Mouse (Mus musculus): ENCODE results near the gene Fstl5. TPM values are rescaled to one million over a fixed set of nuclear protein-coding genes. Genes with fewer than 3 reads are reported as not detected.

The Fstl5 gene
- polyA plus RNA-seq (2014; fragmentation: Nextera tagmentation; extraction: Ambion mirVana): 8.0 and 8.1 TPM in 2 replicates

DNA sequence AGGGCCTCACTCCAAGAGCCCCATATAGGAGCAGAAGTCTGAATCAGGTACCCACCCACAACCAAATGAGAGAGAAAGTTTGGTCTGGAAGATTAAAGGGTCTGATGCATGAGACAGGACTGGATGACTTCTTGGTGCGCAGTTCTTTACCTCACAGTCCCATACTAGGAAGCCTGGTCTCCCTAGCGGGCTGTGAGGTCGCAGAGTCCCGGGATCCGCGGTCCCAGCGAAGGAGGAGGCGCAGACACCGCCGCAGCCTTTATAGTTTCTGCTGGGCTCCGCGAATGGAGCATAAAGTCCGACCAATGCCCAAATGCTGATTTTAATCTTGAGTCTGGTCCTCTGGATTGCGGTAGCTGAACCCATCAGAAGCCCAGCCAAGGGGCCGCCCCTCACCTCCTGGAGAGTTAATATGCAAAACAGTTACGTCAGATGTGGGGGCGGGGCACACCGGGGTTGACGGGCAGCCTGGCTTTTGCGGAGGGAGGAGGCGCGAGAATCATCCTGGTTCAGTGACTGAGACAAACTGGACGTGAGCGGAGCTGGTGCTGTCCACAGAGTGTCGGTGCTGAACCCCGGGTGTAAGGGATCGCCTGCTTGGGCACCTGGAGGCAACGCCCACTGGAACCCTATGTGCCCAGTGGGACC, at the start of gene Fstl5:
Fstl5 (plus strand) TSS at position 211 of the 648 bp plus-strand sequence.
- peak; percentile 87; the same call in 1 of the 2 replicates for ATAC-seq (ENCODE audit: insufficient number of reproducible peaks, insufficient read depth, low FRiP score, low read depth)
- peak within 1 kb of the TSS; percentile 57 for H3K4me2 ChIP-seq (replicated peaks; ENCODE audit: low read depth, low read length)
- H3K9ac ChIP-seq (replicated peaks; ENCODE audit: low read depth, low read length): no peak within 1 kb of the TSS
- under 1% methylated on average over 28 of the region's 28 CpGs for WGBS
- H3K9me3 ChIP-seq (ENCODE audit: control insufficient read depth, low read depth, low read length): no peaks in the 10 kb centered on the region
- H3K4me3 ChIP-seq (ENCODE audit: low read depth, low read length): peak within 1 kb of the TSS; percentile 30
- H3K4me1 ChIP-seq (ENCODE audit: control insufficient read depth, insufficient read depth, low read length): 0 out of 2 replicates have a peak, but pooled peaks cover 5% of the 10 kb centered on the region
- no peak within 1 kb of the TSS for H3K27ac ChIP-seq (ENCODE audit: low read length)
- no peaks in the 10 kb centered on the region for H3K36me3 ChIP-seq (ENCODE audit: control insufficient read depth, insufficient read depth, low read length)
- H3K27me3 ChIP-seq (ENCODE audit: control insufficient read depth, insufficient read depth, low read length): no peaks in the 10 kb centered on the region

DNA sequence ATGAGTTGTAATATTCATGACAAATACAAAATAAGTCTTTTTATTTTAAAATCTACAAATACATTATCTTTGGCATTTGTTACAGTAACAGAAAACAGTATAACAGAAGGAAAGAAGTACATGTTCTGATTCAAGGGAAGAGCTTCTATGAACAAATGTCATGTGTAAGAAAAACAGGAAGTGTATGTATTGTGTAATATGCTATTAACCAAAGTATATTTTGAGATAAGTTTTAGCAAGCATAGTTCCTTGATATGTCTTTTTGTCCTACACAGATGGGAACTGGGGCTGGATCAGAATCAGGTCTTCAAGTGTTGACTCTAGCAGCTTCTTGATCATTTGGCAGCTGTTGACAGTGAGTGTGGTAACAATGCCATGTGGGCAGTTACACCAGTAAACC, 48.5 kb upstream of the Fstl5 start:
- H3K4me1 ChIP-seq (ENCODE audit: control insufficient read depth, insufficient read depth, low read length): no peaks in the 10 kb centered on the region
- no peak overlapping the region for H3K27ac ChIP-seq (ENCODE audit: low read length)
- H3K9ac ChIP-seq (replicated peaks; ENCODE audit: low read depth, low read length): no peak overlapping the region
- no peaks in the 10 kb centered on the region for H3K36me3 ChIP-seq (ENCODE audit: control insufficient read depth, insufficient read depth, low read length)
- ATAC-seq (ENCODE audit: insufficient number of reproducible peaks, insufficient read depth, low FRiP score, low read depth): no peak
- no peaks in the 10 kb centered on the region for H3K27me3 ChIP-seq (ENCODE audit: control insufficient read depth, insufficient read depth, low read length)
- H3K4me3 ChIP-seq (ENCODE audit: low read depth, low read length): no peak overlapping the region
- H3K9me3 ChIP-seq (ENCODE audit: control insufficient read depth, low read depth, low read length): no peaks in the 10 kb centered on the region
- H3K4me2 ChIP-seq (replicated peaks; ENCODE audit: low read depth, low read length): no peak overlapping the region

DNA sequence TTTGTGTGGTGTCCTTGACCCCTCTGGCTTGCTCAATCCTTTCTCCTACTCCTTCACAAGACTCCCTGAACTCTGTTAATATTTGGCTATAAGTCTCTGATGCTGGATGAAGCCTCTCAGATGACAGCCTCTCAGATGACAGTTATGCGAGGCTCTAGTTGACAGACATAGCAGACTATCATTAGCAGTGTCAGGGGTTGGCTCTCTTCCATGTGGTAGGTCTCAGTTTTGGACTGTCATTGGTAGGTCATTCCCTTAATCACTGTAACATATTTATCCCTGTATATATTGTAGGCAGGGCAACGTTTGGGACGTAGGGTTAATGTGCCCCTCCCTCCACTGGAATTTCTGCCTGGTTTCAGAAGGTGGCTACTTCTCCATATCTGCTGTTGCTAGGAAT, 22.9 kb upstream of the Fstl5 start:
- no peak for ATAC-seq (ENCODE audit: insufficient number of reproducible peaks, insufficient read depth, low FRiP score, low read depth)

DNA sequence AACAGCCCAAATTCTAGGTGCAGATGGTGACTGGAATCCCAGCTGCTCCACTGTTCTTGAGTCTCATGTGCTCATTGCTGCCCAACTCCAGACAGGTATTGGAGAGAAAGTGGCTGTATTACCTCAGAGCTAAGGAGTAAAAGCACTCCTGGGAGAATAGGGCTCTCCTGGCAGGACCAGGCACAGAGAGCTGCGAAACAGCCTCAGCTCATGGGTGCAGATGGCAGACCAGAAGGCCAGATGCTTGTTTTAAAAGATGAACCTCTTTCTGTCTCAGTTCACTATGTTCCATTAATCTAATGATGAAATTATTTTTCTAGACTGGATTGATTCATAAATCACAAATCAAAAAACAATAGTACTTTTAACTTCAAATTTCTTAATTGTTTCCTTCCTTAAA, 12.1 kb upstream of the Fstl5 start:
- no peak overlapping the region for H3K4me2 ChIP-seq (replicated peaks; ENCODE audit: low read depth, low read length)
- H3K4me1 ChIP-seq (ENCODE audit: control insufficient read depth, insufficient read depth, low read length): no peaks in the 10 kb centered on the region
- WGBS: 88% methylated on average over 1 of the region's 1 CpGs
- H3K27me3 ChIP-seq (ENCODE audit: control insufficient read depth, insufficient read depth, low read length): no peaks in the 10 kb centered on the region
- no peak overlapping the region for H3K4me3 ChIP-seq (ENCODE audit: low read depth, low read length)
- H3K9me3 ChIP-seq (ENCODE audit: control insufficient read depth, low read depth, low read length): no peaks in the 10 kb centered on the region
- no peaks in the 10 kb centered on the region for H3K36me3 ChIP-seq (ENCODE audit: control insufficient read depth, insufficient read depth, low read length)
- H3K9ac ChIP-seq (replicated peaks; ENCODE audit: low read depth, low read length): no peak overlapping the region
- H3K27ac ChIP-seq (ENCODE audit: low read length): no peak overlapping the region
- ATAC-seq (ENCODE audit: insufficient number of reproducible peaks, insufficient read depth, low FRiP score, low read depth): no peak

More for the DNA sequence above, 22.9 kb upstream of the Fstl5 start:
- WGBS: 67% methylated on average over 3 of the region's 3 CpGs
- Histone ChIP-seq H3K4me3 (ENCODE audit: low read depth, low read length) (no peak overlapping the region), H3K36me3 (ENCODE audit: control insufficient read depth, insufficient read depth, low read length) (no peaks in the 10 kb centered on the region), H3K27ac (ENCODE audit: low read length) (no peak overlapping the region), H3K27me3 (ENCODE audit: control insufficient read depth, insufficient read depth, low read length) (no peaks in the 10 kb centered on the region), H3K9ac (replicated peaks; ENCODE audit: low read depth, low read length) (no peak overlapping the region), H3K4me2 (replicated peaks; ENCODE audit: low read depth, low read length) (no peak overlapping the region), H3K9me3 (ENCODE audit: control insufficient read depth, low read depth, low read length) (no peaks in the 10 kb centered on the region), H3K4me1 (ENCODE audit: control insufficient read depth, insufficient read depth, low read length) (no peaks in the 10 kb centered on the region)

DNA sequence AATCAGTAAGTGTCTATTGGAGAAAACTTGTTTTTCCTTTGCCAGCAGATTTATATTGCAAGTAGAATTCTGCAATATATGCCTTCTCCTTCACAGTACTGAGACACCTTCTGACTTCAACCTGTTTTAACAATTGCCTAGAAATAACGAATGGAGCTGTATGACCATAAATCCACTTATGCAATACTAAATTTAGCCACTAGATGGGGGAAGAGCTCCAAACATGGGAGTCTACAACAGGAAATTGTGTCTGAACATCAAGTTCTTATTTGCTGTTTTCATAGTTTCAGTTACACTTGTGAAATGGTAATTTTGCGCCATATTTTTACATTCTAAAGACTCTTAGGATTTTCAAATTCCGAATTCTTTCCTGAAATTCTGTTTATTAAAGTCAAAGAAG, 6.2 kb upstream of the Fstl5 start:
- Histone ChIP-seq H3K4me3 (ENCODE audit: low read depth, low read length) (no peak overlapping the region), H3K4me2 (replicated peaks; ENCODE audit: low read depth, low read length) (no peak overlapping the region), H3K9me3 (ENCODE audit: control insufficient read depth, low read depth, low read length) (no peaks in the 10 kb centered on the region), H3K9ac (replicated peaks; ENCODE audit: low read depth, low read length) (no peak overlapping the region), H3K36me3 (ENCODE audit: control insufficient read depth, insufficient read depth, low read length) (no peaks in the 10 kb centered on the region), H3K4me1 (ENCODE audit: control insufficient read depth, insufficient read depth, low read length) (no peaks in the 10 kb centered on the region), H3K27me3 (ENCODE audit: control insufficient read depth, insufficient read depth, low read length) (no peaks in the 10 kb centered on the region), H3K27ac (ENCODE audit: low read length) (no peak overlapping the region)
- WGBS: 5% methylated on average over 3 of the region's 3 CpGs
- ATAC-seq (ENCODE audit: insufficient number of reproducible peaks, insufficient read depth, low FRiP score, low read depth): no peak

DNA sequence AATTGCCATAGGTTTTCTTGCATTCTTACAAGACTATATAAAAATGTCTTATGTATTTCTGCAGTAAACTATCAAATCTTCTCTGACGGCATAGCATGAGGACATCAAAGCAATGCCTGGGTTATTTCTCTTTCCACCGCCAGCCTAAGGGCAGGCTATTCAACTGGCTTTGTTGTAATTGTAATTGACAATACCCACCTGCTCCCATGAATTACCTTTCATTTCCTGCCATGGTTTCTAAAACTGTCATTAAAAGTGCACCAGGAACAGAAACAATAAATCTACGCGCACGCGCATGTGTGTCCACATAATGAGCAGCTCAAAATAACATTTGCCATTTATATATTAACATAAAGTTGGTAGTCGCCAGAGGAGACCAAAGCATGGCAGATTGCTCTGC, 1.2 kb upstream of the Fstl5 start:
- H3K4me3 ChIP-seq (ENCODE audit: low read depth, low read length): no peak overlapping the region
- WGBS: 61% methylated on average over 7 of the region's 7 CpGs
- H3K4me2 ChIP-seq (replicated peaks; ENCODE audit: low read depth, low read length): no peak overlapping the region

DNA sequence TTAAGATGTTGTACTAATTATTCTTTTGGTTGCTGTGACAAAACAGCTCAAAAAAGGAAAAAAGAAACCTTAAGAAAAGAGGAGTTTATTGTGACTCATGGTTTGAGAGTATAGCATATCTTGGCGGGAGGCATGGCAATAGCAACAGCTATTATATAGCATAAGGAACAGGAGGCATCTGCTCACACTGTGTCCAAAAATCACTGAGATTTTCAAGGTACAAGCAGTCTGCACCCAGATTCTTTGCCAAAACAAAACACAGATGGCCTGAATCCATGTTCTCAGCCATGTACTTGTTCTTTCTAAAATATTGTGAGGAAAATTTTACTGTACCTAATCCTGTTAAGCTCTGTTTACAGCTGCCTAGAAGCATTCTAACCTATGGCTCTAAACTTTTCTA, 66.4 kb downstream of the Fstl5 start:
- Histone ChIP-seq H3K27me3 (ENCODE audit: control insufficient read depth, insufficient read depth, low read length) (no peaks in the 10 kb centered on the region), H3K4me3 (ENCODE audit: low read depth, low read length) (no peak overlapping the region), H3K27ac (ENCODE audit: low read length) (no peak overlapping the region), H3K36me3 (ENCODE audit: control insufficient read depth, insufficient read depth, low read length) (no peaks in the 10 kb centered on the region), H3K9ac (replicated peaks; ENCODE audit: low read depth, low read length) (no peak overlapping the region), H3K4me1 (ENCODE audit: control insufficient read depth, insufficient read depth, low read length) (no peaks in the 10 kb centered on the region), H3K9me3 (ENCODE audit: control insufficient read depth, low read depth, low read length) (no peaks in the 10 kb centered on the region), H3K4me2 (replicated peaks; ENCODE audit: low read depth, low read length) (no peak overlapping the region)
- WGBS: 90% methylated on average over 1 of the region's 1 CpGs
- ATAC-seq (ENCODE audit: insufficient number of reproducible peaks, insufficient read depth, low FRiP score, low read depth): no peak

More for the DNA sequence above, 1.2 kb upstream of the Fstl5 start:
- Histone ChIP-seq H3K36me3 (ENCODE audit: control insufficient read depth, insufficient read depth, low read length) (no peaks in the 10 kb centered on the region), H3K27ac (ENCODE audit: low read length) (no peak overlapping the region), H3K9me3 (ENCODE audit: control insufficient read depth, low read depth, low read length) (no peaks in the 10 kb centered on the region), H3K9ac (replicated peaks; ENCODE audit: low read depth, low read length) (no peak overlapping the region), H3K4me1 (ENCODE audit: control insufficient read depth, insufficient read depth, low read length) (0 out of 2 replicates have a peak, but pooled peaks cover 5% of the 10 kb centered on the region), H3K27me3 (ENCODE audit: control insufficient read depth, insufficient read depth, low read length) (no peaks in the 10 kb centered on the region)
- no peak for ATAC-seq (ENCODE audit: insufficient number of reproducible peaks, insufficient read depth, low FRiP score, low read depth)

DNA sequence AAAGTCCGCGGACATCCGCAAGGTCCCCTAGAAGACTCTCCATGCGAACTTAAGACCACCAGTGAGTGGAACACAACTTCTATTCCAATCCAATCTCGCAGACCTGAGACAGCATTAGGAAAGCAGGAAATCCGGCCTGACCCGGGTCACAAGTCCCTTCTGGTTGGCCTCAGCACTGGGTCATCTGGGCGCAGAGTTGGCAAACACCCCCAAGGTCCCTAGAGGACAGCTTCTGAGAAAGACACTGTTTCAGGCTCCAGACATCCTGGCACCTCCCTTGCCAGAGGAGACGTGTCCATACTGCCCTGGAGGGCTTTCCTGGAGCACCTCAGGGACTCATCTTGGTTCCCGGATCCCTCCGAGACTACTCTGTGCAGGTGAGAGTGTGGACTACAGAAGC, 73.8 kb downstream of the Fstl5 start:
- no peak overlapping the region for H3K9ac ChIP-seq (replicated peaks; ENCODE audit: low read depth, low read length)
- no peaks in the 10 kb centered on the region for H3K27me3 ChIP-seq (ENCODE audit: control insufficient read depth, insufficient read depth, low read length)
- no peak for ATAC-seq (ENCODE audit: insufficient number of reproducible peaks, insufficient read depth, low FRiP score, low read depth)
- no peaks in the 10 kb centered on the region for H3K36me3 ChIP-seq (ENCODE audit: control insufficient read depth, insufficient read depth, low read length)
- no peak overlapping the region for H3K27ac ChIP-seq (ENCODE audit: low read length)
- 90% methylated on average over 11 of the region's 11 CpGs for WGBS
- H3K4me1 ChIP-seq (ENCODE audit: control insufficient read depth, insufficient read depth, low read length): no peaks in the 10 kb centered on the region
- H3K9me3 ChIP-seq (ENCODE audit: control insufficient read depth, low read depth, low read length): no peaks in the 10 kb centered on the region
- H3K4me3 ChIP-seq (ENCODE audit: low read depth, low read length): no peak overlapping the region
- no peak overlapping the region for H3K4me2 ChIP-seq (replicated peaks; ENCODE audit: low read depth, low read length)

DNA sequence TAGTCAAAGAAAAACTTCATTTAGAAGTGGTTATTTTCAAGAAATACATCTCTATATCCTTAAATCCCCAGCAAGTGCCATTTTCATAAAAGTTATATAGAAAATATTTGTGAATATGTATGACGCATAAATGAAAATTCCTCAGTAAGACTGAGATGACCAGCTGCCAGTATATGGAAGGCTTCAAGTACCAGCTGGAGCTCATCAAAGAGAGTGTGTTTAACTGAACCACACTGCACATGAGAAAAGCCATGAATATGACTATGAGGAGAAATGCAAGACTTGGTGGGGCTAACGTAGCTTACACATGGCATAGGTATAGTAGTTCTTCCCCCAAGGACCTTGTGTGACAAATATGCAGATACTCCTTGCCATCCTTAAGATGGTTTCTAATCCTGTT, 164.8 kb downstream of the Fstl5 start:
- no peak for ATAC-seq (ENCODE audit: insufficient number of reproducible peaks, insufficient read depth, low FRiP score, low read depth)
- H3K27me3 ChIP-seq (ENCODE audit: control insufficient read depth, insufficient read depth, low read length): no peaks in the 10 kb centered on the region
- H3K4me1 ChIP-seq (ENCODE audit: control insufficient read depth, insufficient read depth, low read length): no peaks in the 10 kb centered on the region
- H3K9ac ChIP-seq (replicated peaks; ENCODE audit: low read depth, low read length): no peak overlapping the region
- H3K4me2 ChIP-seq (replicated peaks; ENCODE audit: low read depth, low read length): no peak overlapping the region
- no peak overlapping the region for H3K4me3 ChIP-seq (ENCODE audit: low read depth, low read length)
- no peaks in the 10 kb centered on the region for H3K36me3 ChIP-seq (ENCODE audit: control insufficient read depth, insufficient read depth, low read length)
- no peak overlapping the region for H3K27ac ChIP-seq (ENCODE audit: low read length)
- WGBS: 65% methylated on average over 2 of the region's 2 CpGs
- H3K9me3 ChIP-seq (ENCODE audit: control insufficient read depth, low read depth, low read length): no peaks in the 10 kb centered on the region

Measured in stomach, embryonic 14.5 days (tissue).